Mouse (Mus musculus) c-Kit-positive CD71-positive TER-119-negative erythroid progenitor cells, embryonic 14.5 days (primary cell): ENCODE data around the gene Ccdc47.
A peak's percentile ranks its signal among the peaks of the same experiment; 100 is the strongest.

Experiments
- DNase-seq: peaks from one replicate; pipeline ENCODE4 v3.0.0-alpha.2; 2013; ENCODE audit warnings: low read depth

Gene Ccdc47

DNA sequence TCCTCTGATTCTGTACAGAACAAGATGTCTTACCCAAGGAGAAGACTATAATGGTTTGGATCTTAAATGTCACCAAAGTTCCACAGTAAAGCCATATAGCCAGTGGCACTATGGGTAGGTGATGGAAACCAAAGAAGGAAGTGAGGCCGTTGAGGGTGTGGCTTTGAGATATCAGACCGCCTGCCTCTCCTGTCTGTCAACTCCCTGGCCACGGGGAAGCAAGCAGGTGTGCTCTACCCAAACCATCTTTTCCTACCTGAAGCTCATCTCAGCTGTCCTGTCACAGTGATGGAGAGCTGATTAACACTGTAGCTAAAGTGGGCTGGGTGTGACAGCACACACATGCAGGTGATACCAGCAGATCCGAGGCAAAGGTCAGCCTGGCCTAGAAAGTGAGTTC, 17.9 kb downstream of the Ccdc47 start:
- DNase-seq, result no peak

DNA sequence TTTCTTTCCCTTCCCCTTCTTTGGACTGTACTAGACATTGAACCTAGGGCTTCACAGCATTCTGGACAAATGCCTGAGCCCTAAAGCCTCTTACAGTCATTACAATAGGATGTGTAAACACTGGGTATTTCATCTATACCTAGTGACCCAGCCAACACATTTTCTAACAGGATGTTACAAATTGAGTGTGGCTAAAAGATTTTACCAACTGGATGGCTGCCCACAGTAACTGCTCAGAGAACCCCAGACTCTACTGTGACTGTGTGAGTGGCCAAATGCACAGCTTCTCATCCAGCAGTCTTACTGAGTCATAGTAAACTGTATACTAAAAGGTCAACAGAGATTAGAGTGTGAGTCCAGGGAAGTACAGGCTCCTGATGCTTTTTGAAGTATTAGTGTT, 20.8 kb downstream of the Ccdc47 start:
- DNase-seq, result no peak

DNA sequence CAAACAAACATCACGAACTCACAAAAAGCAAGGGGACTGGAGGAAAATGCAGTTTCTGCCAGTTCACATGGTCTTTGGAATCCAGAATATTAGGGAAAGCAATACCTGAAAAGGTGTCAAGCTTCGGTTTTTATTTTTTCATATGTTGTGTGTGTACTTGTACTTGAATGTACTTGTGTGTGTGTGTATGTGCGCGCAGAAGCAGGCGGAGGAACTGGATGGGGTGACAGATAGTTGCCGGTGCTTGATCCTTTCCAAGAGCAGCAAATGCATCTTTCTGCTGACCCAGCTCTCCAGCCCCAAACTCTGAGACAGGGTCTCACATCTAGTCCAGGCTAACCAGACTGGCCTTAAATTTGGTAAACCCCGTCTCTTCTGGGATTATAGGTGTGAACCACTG, 21.3 kb downstream of the Ccdc47 start:
- no peak for DNase-seq

DNA sequence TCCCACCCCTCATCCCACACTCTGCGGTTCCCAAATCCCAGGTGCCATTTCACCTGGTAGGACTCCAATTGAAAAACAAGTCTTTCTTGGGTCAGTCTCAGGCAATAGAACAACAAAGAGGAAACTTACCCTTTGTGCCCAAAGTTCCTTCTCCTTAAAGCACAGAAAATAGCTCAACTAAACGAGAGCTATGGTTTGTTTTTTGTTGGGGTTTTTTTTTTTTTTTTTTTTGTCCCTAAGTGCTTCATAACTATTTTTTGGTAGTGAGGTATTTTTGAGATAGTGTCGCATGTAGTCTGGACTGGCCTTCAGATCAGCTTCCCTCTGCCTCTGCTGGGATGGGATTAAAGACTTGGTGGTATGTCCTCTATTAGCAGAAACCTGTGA, 22.0 kb downstream of the Ccdc47 start:
- no peak for DNase-seq

DNA sequence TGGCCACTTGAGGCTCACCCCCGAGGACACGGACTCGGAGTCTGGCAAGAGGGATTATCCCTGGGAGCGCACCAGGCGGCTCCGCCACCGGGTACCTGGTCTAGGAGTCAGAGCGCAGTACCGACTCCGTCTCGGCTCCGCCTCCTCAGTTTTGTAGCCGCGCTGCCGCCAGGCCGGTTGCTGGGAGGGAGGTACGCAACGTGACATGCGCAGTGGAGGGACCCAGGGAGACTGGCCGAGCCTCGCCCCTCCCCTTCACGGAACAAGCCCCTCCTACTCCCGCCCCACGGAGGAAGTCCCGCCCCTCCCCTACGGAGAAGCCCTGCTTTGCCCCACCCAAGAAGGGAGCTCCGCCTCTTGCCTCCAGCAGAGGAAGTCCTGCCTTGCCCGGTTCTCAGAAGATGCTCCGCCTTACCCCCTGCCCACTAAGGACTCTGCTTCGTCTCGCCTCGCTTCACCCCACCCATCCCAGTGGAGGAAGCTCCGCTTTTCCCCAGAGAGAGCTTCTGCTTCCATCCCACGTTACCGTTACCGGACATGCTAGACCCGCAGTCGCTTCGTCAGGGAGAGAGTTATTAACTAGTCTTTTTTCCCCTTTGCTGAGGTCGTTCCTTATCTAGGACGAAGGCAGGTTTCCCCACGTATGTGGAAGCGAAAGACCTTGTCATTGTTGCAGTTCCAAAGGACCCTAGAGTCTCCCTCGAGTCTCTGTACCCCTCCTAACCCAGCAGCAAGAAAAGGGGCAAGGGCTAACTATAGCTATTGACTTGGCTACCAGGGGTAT, 22.6 kb downstream of the Ccdc47 start:
- DNase-seq, result peak; percentile 96

DNA sequence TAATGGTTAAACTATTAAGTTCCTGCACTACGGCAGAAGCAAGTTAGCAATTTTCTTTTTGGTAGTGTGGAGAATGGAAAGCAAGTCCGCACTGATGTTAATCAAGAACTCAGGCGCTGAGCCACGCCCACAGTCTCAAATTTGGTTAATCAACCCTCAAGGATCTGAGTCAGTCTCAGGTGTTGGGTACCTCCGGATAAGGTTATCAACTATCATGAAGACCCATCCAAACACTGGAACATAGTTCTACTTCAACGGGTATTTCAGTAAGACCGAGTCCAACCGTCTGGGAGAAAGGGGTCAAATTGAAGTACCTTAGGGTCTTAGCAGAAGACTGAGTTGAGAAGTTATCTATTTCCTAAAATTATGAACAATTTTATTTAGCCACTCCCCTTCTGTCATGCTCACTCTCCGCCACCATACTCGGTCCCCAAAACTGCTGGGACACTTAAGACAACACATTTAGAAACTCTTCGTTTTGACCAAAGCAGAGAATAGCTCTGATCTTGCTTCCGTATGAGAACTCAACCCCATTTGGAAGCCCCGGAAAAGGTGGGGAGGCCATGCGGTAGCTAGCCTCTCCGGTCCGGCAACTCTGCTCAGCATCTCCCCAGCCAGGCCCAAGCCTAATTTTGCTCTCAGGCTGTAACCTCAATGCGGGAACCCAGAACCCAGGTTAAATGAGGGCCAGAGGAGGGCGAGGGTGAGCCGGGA, 23.3 kb downstream of the Ccdc47 start:
- DNase-seq, result peak; percentile 46

DNA sequence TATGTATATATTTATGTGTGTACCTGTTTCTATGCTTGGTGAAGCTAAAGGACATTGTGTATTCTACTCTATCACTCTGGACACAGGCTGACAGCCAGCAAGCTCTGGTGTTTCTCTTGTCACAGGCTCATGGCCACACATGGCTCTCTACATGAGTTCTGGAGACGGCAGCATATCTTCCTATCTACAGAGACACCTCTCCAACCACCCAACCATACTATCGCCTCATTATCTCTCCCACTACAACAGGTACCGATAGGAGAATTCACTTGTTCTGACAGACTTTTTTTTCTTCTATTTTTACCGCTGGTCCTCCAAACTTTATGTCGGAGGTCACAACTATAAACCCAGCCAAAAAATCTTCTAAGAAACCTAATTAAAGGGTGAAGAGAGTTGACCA, 23.9 kb downstream of the Ccdc47 start:
- DNase-seq, result no peak

DNA sequence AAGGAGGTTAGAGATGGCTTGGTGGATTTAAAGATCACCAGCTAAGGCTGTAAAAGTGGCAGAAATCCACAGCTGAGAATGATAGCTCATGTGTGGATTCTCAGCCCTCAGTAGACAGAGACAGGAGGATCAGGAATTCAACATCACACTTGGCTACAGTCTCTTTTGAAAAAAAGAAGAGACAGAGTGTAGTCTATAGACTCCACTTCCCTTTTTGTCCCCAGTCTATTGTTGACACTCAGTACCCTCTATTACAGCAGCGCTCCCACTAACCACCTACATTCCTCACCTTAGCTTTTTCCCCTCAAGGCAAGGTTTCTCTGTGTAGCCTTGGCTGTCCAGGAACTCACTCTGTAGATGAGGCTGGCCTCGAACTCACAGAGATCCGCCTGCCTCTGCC, 24.4 kb downstream of the Ccdc47 start:
- DNase-seq, result no peak

DNA sequence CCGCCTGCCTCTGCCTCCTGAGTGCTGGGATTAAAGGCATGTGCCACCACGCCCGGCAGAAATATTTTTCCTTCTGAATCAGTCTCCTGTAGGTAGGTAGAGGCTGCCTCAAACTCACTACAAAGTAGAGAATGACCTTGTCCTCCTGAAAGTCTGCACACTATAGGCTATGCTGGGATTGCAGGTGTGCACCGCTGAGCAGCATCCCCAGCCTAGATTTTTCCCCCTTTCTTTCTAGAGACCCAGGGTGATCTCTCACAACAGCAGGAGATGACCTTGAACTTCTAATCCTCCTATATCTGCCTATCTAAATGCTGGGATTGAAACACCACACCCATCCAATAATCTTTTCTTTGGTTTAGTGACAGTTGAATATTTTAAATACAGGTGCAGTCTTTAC, 28.8 kb downstream of the Ccdc47 start:
- DNase-seq, result no peak

DNA sequence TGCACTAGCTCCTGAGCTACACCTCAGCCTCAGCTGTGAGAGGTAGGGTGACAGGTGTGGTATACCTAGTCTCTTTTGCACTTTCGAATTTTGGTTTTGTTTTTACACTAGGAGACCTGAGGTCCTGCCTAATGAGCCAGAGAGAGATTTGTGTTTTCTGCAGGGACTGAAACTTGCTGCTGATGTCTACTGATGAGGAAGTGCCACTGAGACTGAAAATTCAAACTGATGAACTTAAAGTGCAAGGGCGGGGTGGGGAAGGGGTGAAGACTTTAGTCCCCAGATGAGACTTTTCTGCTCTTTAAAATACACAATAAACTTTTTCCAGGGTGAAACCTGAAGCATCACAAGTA, 35.7 kb downstream of the Ccdc47 start:
- no peak for DNase-seq

DNA sequence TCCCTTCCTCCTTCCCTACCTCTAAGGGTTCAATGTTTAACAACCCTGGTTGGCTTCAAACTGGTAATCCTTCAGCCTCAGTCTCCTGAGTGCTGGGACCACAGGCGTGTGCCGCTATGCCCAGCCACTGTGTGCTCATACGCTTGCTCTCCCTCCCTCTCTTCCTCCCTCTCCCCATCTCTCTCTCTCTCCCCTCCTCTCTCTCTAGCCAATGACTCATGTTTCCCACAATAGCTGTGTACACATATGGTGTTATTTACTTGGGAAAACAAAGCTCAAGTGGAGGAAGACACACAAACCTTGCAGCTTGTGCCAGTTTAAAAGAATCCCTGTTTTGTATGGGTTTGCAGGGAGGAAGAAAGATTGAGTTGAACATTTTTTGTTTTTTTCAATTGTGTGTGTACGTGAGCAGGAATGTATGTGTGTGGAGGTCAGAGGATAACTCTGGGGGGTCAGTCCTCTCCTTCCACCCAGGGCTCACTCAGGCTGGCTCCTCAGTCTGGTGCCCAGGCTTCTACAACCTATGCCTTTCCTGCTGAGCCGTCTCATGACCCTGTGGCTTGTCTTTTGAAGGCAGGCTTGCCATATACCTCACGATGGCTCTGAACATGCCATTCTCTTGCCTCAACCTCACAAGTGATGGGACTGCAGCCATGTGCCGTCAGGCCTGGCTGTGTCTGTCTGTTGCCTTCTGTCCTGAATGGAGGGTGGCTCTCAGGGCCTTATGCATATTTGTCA, 36.3 kb downstream of the Ccdc47 start:
- no peak for DNase-seq

DNA sequence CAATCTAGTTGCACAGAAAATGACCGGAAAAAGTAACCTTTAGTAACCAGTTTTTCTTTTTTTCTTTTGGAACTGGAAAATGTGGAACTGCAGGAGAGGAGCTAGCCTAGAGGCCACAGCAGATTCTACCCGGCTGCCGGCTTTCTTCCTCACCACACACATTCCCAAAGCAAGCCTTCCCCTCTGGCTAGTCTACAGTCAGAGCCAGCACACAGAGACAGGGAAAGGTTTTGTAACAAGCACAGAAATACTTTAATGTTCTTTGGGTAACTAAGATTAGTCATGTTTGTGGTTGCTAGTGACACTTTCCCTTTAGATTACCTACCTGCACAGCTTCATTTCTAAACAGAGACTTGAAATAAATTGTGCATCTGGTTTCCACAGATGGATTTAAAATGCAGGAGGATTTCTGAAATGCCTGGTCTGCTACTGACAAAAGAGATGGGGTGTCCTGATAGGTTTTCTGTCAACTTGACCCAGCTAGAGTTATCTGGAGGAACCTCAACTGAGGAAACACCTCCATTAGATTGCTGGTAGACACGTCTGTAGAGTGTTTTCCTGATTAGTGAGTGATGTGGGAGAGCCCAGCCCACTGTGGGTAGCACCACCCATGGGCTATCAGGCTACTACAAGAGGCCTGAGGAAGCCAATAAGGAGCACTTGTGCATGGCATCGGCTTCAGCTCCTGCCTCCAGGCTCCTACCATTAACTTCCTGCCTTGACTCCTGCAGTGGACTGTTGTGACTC, 37.9 kb downstream of the Ccdc47 start:
- DNase-seq, result no peak

DNA sequence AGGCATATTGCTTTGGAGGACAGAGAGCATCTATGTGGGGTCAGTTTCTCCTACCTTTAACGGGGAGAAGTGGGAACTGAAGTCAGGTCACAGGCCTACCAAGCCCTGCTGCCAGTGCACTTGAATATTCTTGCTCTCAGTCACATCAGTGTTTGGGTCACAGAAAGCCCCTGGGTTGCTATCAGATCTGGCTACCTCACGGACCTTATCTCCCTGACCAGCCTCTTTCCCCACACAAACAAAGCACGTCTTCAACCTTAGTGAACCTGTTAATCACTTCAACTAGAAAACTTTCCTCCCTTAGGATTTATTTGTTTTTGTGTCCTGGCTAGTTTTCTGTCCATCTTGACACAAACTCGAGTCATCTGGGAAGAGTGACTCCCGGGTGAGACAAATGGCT, 39.8 kb downstream of the Ccdc47 start:
- DNase-seq, result no peak

DNA sequence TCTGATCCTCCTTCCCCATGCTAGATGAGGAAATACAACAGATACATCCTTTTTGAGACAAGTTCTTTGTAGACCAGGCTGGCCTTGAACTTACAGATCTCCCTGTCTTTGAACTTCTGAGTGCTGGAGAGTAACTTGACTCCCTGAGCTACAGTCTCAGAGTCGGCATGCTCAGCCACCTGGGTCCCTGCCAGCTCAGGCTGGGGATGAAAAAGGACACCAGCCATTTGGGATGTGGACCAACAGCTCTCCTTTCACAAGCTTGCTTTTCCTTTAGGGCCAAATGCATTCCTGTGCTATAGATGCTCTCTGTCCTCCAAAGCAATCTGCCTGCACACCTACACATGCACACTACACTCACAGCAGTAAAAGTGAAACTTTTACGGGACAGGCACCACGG, 41.1 kb downstream of the Ccdc47 start:
- DNase-seq, result no peak

DNA sequence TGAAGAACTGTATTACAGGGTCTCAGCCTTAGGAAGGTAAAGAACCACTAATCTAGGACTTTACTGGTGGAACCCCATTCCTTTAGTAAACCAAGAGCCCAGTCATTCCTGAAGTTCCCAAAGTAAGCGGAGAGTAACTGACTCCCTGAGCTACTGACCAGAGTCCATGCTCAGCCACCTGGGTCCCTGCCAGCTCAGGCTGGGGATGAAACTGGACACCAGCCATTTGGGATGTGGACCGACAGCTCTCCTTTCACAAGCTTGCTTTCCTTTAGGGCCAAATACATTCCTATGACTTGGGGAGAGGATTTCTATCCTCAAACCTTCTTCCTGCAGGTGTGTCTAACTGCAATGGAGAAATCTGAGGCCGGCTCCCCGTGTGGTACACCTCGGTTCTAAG, 41.8 kb downstream of the Ccdc47 start:
- DNase-seq, result no peak

DNA sequence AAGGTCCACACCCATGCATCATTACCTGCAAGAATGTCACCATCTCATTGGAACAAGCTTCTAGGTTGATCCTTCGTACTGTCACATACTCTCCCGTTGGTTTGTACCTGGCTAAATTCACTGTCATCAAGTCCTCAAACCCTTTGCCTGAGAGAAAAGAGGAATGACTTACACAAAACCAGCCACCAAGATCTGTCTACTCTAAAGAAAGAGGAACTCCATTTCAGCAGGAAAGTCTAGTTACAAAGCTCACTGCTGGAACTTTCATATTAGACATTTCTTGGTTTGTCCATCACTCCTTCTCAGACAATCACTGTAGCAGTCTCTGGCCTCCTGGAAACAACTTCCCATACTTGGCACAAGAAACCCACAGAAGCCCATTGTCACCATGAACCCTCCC, 42.9 kb downstream of the Ccdc47 start:
- no peak for DNase-seq

DNA sequence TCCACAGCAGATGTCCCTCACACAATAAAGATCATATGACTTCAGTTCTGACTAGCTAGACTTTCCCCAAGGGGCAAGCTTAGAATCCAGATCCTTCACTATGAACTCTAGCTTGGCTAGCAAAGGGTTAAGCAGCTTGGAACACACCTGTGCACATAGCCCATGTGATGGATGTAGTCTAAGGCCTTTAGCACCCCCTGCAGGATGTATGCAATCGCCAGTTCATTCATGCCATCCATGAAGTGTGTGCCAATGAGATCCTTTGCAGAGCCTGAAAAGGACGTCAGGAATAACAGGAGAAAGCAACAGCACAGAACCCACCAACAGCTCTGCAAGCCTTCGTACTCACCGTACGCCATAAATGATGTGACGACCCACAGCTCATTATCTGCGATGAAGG, 45.3 kb downstream of the Ccdc47 start:
- DNase-seq, result no peak

DNA sequence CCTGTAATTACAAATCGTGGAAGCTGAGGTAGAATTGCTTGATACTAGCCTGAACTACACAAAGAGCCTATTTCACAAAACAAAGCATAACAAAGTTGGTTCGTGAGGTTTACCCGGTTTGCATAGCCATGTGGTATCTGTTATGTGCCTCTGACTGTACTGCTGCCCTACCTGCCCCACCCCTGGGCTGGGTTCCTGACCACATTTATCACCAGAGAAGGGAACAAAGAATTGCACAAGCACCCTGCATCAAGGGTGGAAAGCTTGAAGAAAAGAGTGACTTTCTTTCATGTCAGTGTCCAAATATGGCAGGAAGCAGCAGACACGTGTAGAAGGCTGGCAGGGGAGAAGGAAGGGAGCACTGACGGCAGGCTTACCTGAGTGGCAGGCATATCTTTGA, 48.7 kb downstream of the Ccdc47 start:
- DNase-seq, result no peak

DNA sequence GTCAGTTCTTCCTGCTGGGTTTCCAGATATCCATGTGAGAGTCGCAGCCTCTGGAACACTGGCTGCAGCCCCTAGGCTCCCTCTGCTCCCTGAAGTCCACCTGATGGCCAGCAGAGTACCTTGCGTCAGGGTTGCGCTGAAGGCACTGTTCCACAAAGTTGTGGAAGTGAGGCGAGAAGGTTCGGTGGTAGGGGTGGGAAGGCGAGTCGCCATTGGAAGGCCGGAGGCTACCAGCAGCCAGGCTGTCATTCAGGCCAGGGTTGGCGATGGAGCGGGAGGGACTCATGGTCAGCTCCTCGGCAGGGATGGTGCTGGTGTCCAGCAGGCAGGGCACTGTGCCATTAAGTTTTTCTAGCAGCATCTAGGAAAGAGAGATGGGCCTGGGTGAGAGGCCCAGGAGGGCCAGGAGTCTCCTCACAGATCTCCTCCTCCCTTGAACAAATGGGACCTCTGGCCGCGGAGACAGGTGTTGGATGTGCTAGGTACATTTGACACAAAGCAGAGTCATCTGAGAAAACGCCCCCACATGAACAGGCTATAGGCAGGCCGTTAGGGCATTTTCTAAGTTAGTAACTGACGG, 51.5 kb downstream of the Ccdc47 start:
- no peak for DNase-seq

DNA sequence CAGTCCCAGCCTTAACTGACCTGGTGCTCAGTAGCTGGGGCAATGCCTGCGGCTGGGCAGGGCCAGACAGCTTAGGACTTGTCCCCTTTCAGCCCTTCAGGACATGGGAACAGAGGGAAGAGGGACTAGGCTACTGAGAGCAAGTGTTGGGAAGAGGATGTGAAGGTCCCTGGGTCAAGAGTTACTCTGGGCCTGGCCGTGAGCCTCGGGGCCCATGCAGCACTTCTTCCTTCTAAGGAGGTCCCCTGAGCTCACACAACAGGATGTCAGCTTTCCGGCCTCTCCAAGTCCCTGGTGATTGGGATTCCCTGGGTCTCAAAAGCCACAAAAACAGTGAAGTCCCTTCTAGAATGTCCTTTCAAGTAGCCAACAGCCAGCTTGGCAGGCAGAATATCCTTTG, 52.6 kb downstream of the Ccdc47 start:
- DNase-seq, result no peak

DNA sequence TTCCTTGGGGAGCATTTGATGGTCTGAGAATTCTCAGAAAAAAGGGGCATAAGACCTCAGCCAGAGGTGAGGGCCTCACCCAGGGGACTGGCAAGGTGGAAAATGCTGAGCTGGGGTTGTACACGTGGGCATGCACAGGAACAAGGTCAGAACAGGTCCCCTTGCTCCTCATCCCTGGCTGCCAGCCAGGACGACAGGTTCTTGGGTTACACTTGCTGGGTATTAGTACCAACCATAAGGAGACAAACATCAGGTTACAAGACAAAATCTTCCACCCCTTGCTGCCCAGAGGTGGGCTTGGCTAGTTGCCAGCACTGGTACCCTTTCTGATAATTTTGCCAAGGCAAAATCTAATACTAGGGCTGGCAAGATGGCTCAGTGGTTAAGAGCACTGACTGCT, 53.9 kb downstream of the Ccdc47 start:
- DNase-seq, result no peak
